Mouse (Mus musculus): ENCODE data around the gene Cldn34a. TPM values are rescaled to one million over a fixed set of nuclear protein-coding genes. Genes with fewer than 3 reads are reported as not detected.
"Not testable (repeated sequence)": the region's sequence is repeated elsewhere in the genome, so short reads cannot be mapped to it uniquely, and the experiment has no call there.

Cldn34a gene
- not detected in 2 replicates for polyA plus RNA-seq (2015; fragmentation: Nextera tagmentation; extraction: Ambion mirVana)

GRCm38 (mm10) chrX:152563034-152563433 lies at the start of gene Cldn34a:
Cldn34a (plus strand) TSS chrX:152563334.
- Histone ChIP-seq H3K9me3 (no peaks in the 10 kb centered on the region), H3K27me3 (peaks cover 5% of the 10 kb centered on the region; the same call in 1 of the 2 replicates), H3K4me1 (no peaks in the 10 kb centered on the region), H3K9ac (no peak within 1 kb of the TSS), H3K4me2 (no peak within 1 kb of the TSS), H3K27ac (no peak within 1 kb of the TSS), H3K36me3 (no peaks in the 10 kb centered on the region), H3K4me3 (no peak within 1 kb of the TSS)
- ATAC-seq (ENCODE audit: borderline replicate concordance, extremely low read depth, low FRiP score, low TSS enrichment) = no peak
- whole genome bisulfite sequencing = 60% methylated on average over 2 of the region's 2 CpGs

- H3K9me3 ChIP-seq; ATAC-seq (ENCODE audit: borderline replicate concordance, extremely low read depth, low FRiP score, low TSS enrichment); H3K9ac ChIP-seq; H3K27me3 ChIP-seq; H3K4me2 ChIP-seq; H3K27ac ChIP-seq; H3K4me3 ChIP-seq; H3K36me3 ChIP-seq; H3K4me1 ChIP-seq: not testable (repeated sequence)
- WGBS = 75% methylated on average over 2 of the region's 2 CpGs
These were observed 44.5 kb upstream of the Cldn34a start for GRCm38 (mm10) chrX:152518611-152519010.

- 71% methylated on average over 1 of the region's 1 CpGs for WGBS
- no peak overlapping the region for H3K4me2 ChIP-seq
- H3K36me3 ChIP-seq = no peaks in the 10 kb centered on the region
- no peak overlapping the region for H3K27ac ChIP-seq
- no peak overlapping the region for H3K4me3 ChIP-seq
- ATAC-seq (ENCODE audit: borderline replicate concordance, extremely low read depth, low FRiP score, low TSS enrichment) = no peak
- H3K4me1 ChIP-seq = no peaks in the 10 kb centered on the region
- H3K27me3 ChIP-seq = peaks cover 13% of the 10 kb centered on the region; the same call in 1 of the 2 replicates
- H3K9me3 ChIP-seq = no peaks in the 10 kb centered on the region
- no peak overlapping the region for H3K9ac ChIP-seq
These were observed 17.4 kb upstream of the Cldn34a start for GRCm38 (mm10) chrX:152545736-152546135.

GRCm38 (mm10) chrX:152548180-152548579 lies 15.0 kb upstream of the Cldn34a start:
- H3K27ac ChIP-seq = no peak overlapping the region
- peaks cover 13% of the 10 kb centered on the region; the same call in 1 of the 2 replicates for H3K27me3 ChIP-seq
- no peaks in the 10 kb centered on the region for H3K4me1 ChIP-seq
- H3K36me3 ChIP-seq = no peaks in the 10 kb centered on the region
- H3K4me2 ChIP-seq = no peak overlapping the region
- H3K9me3 ChIP-seq = no peaks in the 10 kb centered on the region
- no peak overlapping the region for H3K9ac ChIP-seq
- WGBS = 60% methylated on average over 1 of the region's 1 CpGs
- no peak for ATAC-seq (ENCODE audit: borderline replicate concordance, extremely low read depth, low FRiP score, low TSS enrichment)
- no peak overlapping the region for H3K4me3 ChIP-seq

GRCm38 (mm10) chrX:152557446-152557845 lies 5.7 kb upstream of the Cldn34a start:
- no peak overlapping the region for H3K4me2 ChIP-seq
- H3K9me3 ChIP-seq = no peaks in the 10 kb centered on the region
- peaks cover 9% of the 10 kb centered on the region; the same call in 1 of the 2 replicates for H3K27me3 ChIP-seq
- WGBS = 70% methylated on average over 6 of the region's 6 CpGs
- no peak overlapping the region for H3K9ac ChIP-seq
- no peaks in the 10 kb centered on the region for H3K36me3 ChIP-seq
- H3K27ac ChIP-seq = no peak overlapping the region
- no peak overlapping the region for H3K4me3 ChIP-seq
- H3K4me1 ChIP-seq = no peaks in the 10 kb centered on the region
- ATAC-seq (ENCODE audit: borderline replicate concordance, extremely low read depth, low FRiP score, low TSS enrichment) = no peak

Other genes starting within 250 kb of the Cldn34a start
- gene Kantr, start 235.8 kb upstream of the Cldn34a start, polyA plus RNA-seq (2015; fragmentation: Nextera tagmentation; extraction: Ambion mirVana) = 11.0 and 12.0 TPM in 2 replicates
- gene Tspyl2, start 220.9 kb upstream of the Cldn34a start, polyA plus RNA-seq (2015; fragmentation: Nextera tagmentation; extraction: Ambion mirVana) = 26.1 and 30.7 TPM in 2 replicates
- gene Gpr173, start 194.6 kb upstream of the Cldn34a start, polyA plus RNA-seq (2015; fragmentation: Nextera tagmentation; extraction: Ambion mirVana) = 3.1 and 3.3 TPM in 2 replicates
- gene Shroom2, start 206.1 kb downstream of the Cldn34a start, polyA plus RNA-seq (2015; fragmentation: Nextera tagmentation; extraction: Ambion mirVana) = 6.6 and 7.3 TPM in 2 replicates
- 0.34 TPM in 1 of 2 replicates, not detected in the other for gene Gpr143, start 218.6 kb downstream of the Cldn34a start, polyA plus RNA-seq (2015; fragmentation: Nextera tagmentation; extraction: Ambion mirVana)